Mouse (Mus musculus) right cerebral cortex, postnatal 36 days (tissue): Measurements from ENCODE around the gene Csrnp1.

Experiments
- DNase-seq, 2 experiments: peaks; one replicate each; pipeline ENCODE4 v3.0.0; 2022; ENCODE audit warnings: low spot score in 2 of 2, mixed read lengths in 1 of 2

The Csrnp1 gene

GRCm38 (mm10) chr9:120002893-120003292 is 18.4 kb upstream of the Csrnp1 start:
- DNase-seq: no peak

DNA sequence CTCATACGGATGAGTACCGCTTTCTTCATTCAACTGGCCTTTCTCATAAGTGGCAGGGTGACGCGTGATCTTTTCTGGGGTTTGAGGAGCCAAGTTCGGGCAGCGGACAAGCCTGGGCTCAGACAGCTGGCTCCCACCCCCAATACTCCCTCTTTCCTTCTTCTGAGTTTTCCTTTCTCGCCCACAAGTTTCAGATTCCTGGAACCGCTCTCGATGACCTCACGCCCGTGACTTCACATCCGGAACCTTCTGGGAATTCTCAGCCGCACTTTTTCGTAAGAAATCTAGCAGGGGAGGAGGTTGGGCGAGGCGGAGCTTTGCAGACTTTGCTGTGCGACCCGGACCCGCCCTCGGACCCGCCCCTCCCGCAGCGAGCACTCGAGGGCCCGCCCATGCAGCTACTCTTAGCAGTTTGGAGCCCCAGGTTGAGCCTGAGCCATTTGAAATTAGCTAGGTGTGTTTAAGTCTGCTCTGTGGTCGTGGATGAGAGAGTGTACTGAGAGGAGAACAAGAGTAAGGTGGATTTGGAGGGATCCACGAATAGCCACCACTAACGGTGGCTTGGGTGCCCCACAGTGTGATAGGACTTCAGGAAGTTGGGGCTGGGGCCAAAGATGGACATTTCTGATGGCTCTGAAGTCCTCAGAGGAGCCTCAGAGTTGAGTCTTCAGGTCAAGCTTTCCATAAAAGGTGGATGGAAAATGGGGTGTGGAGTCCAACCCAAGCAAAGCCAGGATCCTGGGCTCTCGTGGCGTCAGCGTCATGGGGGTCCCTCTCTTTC is 17.7 kb upstream of the Csrnp1 start:
- peak; percentile 59 to 76 for DNase-seq

DNA sequence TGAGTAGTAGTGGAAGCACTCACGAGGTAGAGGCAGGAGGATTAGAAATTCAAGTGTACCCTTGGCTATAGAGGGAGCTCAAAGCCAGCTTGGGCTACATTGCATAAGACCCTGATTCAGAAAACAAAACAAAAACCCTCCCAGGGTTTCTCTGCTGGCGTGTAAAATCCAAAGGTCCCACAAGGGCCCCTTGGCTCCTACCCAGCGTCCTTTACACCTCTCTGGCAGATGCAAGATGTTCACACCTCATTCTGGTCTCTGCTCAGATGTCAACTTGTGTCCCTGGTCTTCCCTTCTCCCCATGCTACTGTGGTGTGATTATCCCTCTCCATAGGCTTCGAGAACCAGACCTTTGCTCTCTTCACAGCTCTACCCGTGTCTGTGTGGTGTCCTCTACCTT is 16.3 kb upstream of the Csrnp1 start:
- no peak for DNase-seq

DNA sequence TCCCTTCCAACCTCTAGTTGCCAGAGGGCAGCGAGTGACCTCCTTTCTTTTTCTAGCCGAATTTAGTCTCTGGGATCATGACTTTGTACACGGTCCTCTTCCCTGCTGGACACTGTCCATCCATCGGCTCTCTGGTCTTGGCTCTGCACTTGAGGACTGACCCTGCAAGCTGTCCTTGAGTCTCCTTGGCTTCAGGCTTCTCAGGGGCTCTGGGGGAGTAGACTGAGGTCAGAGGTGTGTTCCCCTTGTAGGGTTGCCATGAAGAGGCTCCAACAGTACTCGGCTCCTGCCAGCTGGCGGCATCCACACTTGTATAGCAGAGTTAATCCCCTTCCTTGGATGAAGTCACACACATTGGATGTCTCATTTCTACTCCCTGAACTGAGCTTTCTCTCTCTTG is 15.2 kb upstream of the Csrnp1 start:
- no peak for DNase-seq

DNA sequence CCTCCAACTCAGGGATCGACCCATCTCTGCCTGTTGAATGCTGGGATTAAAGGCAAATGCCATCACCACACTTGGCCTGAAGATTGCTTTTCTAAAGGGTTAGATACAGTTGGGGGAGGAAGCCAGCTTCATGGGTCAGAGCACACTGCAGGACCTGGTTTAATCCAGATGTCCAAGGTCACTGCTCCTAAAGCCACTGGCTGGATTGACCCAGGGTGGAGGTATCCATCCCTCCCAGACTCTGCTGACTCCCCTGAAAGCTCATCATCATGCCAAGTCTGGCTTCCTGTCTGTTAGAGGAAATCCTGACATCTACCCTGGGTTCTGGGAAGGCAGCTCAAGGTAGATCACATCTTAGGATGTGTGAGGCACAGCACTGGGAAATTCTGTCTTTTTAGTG is 14.3 kb upstream of the Csrnp1 start:
- no peak for DNase-seq

DNA sequence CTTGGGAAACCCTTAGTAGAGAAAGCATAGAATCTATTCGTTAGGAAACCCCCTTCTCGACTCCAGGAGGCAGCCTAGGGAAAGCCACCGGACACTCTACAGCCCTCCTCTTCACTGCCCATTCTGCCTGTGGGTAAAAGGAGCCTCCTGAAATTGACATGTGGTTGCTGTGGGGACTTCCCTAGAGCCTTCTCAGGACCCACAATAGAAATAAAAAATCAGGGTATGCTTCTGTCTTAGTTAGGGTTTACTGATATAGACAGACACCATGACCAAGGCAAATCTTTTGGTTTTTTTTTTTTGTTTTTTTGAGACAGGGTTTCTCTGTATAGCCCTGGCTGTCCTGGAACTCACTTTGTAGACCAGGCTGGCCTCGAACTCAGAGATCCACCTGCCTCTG is 11.6 kb upstream of the Csrnp1 start:
- no peak for DNase-seq

DNA sequence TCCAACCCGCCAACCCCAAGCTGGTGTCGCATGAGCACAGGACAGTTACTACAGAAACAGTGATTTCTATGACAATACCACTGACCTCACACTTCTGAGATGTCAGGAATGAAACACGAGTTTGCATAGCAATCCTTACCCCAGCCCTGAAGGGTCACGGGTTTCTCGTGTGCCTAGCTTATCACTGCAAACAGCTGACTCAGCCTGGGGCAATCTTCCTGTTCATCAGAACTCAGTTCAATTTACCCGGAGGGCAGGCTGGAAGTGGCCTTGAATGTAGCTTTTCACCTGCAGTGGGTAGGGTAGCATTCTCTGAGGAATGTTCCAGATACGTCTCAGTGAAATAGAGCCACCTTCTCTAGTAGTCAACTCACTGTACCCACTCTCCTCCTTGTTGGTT is 9.7 kb upstream of the Csrnp1 start:
- no peak for DNase-seq

DNA sequence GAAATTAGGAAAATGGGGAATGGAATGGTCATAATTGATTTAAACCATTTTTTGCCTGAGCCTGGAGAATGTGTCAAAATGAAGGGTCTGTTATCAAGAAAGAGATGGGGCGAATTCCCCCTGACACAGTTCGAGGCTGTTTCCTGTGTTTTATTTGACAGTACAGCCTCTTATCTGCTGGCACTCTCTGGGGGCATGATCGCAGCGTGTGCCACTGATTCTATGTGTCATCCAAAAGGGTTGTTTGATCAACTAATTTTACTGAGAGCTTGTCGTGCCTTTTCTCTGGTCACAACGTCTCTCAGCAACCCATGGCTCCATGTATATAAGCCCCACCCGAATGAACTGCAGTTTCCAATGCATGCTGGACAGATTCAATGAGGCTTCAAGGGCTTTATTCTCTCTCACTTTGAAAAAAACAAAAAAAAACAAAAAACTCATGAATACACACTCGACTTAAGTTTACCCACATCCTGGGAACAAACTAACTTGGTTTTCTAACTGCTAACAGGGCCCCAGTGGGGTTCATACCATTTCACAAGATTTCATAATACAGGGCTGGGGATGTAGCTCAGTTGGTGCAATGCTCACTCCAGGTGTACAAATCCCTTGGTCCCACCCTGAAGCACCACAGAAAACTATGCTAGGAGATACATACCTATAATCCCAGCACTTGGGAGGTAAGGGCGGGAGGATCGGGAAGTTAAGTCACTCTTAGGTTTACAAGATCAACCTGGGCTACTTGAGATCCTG is 8.8 kb upstream of the Csrnp1 start:
- DNase-seq: no peak

GRCm38 (mm10) chr9:119991310-119991709 is 6.9 kb upstream of the Csrnp1 start:
- DNase-seq: no peak

DNA sequence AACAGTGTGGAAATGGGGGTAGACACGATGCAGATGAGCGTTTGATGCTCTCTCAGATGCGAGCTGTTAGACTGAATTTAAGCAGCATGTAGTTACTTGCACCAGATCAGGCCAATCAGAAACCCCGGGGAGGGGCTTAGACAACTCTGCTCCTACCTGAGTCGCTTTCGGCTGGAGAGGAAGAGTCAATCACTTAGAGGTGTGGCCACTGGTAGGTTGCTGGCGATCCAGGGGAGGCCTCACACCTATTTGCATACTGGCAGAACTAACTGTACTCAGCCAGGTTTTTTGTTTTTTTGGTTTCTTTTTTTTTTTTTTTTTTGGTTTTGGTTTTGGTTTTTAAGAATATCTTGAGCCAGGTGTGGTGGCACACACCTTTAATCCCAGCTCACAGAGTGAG is 3.8 kb upstream of the Csrnp1 start:
- no peak for DNase-seq

GRCm38 (mm10) chr9:119985881-119986574 is 1.6 kb upstream of the Csrnp1 start:
- no peak for DNase-seq

- DNase-seq: peak; percentile 80 to 82
These were observed 598 bp downstream of the Csrnp1 start for GRCm38 (mm10) chr9:119983585-119984535.

DNA sequence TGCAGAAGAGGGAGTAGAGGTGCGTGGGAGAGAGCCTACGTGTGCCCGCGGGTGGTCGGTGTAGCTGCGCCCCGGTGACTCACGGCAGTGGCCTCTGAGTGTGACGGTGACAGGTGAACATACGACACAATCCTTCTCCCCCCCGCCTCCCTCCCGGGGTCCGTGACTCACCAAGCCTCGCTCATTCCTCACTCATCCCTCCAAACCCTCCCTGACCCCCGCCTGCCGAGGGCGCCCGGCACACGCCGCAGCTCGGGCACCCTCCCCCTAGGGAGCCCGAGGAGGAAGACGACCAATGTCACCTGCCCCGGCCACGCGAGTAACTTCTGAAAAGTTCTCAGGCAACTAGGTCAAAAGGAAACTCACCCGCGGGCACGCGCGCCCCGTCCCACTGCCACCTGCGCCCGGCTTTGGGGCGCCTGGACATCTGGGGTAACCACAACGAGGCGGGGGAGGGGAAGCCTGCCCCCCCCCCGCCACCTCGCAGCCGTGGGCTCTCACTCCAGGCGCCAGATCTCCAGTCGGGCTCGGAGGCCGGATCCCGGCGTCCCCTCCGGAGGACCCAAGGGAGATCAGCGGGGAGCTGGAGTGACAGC is 1.4 kb downstream of the Csrnp1 start:
- peak; percentile 34 to 43 for DNase-seq

- DNase-seq: peak; percentile 45 to 48
These were observed 2.1 kb downstream of the Csrnp1 start for GRCm38 (mm10) chr9:119982241-119982811.

DNA sequence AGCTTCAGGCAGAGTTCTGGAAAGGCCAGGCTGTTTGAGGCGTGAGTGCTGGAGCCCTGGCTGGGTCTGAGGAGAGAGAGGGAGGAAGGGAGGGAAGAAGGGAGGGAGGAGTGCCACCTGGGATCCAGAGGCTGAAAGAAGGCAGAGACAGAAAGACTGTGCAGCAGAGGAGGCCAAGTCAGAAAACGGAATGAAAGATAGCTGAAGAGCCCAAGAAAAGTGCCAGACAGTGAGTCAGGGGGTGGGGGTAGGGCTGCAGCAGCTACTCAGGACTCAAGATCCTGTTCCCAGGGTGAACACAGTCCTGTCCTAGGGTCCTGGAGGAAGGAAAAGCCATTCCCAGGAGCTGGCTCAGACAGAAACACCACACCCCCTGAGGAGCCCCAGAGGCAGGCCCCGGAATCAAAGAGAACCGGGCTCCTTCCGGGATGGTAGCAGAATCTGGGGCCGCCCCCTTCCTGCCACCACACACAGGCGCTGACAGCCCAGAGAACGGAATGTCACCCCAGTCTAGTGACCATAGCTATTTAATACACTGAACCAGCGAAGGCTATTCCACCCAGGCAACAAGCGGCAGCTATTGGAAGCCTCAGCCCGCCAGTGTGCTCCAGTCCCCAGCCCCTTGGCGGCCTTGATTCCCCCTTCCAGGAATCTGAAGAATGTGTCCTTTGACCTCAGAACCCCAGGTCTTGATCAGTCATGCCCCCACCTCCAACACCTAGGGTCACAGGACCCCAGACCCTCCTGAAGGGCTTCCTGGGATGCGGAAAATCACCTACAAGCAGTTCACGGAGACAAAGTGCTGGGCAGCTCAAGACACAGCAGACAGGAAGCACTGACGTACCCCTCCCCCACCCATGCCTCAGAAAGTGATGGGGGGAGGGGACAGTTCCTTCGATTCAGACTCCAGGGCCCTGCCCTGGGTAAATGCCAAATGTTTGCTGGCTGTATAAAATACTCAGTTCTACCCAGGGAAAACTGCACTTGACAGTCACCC is 3.0 kb downstream of the Csrnp1 start:
- peak in 1 of 2 experiments; percentile 56 for DNase-seq

DNA sequence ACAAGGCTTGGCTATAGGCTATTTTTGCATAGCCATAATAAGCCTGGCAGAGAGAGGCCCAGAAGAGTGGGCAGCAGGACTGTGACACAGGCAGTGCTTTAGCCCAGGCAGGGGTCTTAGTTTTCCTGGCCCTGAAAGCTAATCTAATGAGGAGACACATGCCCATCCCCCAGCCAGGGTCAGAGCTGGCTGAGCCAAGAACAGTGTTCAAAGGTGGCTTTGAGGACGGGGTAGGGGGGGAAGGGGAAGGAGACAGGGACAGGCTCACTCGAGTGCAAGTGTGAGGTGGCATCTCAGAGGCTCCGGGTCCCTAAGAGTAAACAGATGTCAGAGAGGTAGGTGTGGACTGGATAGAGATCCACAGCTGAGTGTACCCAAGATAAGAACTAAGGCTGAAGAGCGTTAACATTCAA is 3.7 kb downstream of the Csrnp1 start:
- no peak for DNase-seq

GRCm38 (mm10) chr9:119979749-119980148 is 4.7 kb downstream of the Csrnp1 start:
- no peak for DNase-seq

- DNase-seq: peak; percentile 63 to 83
These were observed 5.5 kb downstream of the Csrnp1 start for GRCm38 (mm10) chr9:119978811-119979441.
